Mouse (Mus musculus): ENCODE data around the gene Gps2.
A peak's percentile ranks its signal among the peaks of the same experiment; 100 is the strongest.

Gps2 gene

DNA sequence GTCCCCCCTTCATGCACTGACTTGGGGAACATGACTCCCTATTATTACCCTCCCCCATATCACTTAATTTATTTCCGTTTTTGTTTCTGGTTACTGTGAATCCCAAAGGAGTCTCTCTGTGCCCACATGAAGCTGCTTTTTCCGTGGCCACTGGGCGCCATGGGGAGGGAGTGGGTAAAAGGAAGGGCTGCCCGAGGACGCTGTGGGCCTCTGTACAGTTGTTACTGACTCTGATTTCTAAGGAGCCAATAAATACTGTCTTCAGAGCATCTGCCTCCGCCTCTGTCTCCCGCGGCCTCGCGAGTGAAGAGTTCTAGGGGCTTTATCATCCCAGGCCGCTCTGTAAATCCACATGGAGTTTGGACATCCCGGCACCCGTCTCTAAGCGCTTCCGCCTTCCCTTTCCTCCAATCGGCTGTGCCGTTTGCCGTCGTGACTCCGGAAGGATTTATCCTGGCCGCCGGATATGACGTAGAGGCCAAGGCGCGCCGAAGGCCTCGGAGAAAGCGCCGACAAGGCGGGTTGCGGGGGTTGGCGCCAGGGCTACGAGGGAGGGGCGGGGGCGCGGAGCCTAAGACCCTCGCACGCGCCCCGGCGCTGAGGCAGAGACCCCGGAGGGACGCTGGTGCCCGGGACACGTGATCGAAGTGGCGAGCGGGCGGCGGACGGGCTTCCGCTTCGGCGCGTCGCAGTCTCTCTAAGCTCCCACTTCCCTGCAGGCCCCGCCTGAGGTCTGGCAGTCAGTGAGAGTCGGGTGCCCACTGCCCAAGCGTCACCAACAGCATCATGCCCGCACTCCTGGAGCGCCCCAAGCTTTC lies at the start of gene Gps2:
Gps2 (plus strand) TSS at position 335 of the 818 bp plus-strand sequence.
- peak; percentile 94 for DNase-seq (ENCODE audit: low spot score)

DNA sequence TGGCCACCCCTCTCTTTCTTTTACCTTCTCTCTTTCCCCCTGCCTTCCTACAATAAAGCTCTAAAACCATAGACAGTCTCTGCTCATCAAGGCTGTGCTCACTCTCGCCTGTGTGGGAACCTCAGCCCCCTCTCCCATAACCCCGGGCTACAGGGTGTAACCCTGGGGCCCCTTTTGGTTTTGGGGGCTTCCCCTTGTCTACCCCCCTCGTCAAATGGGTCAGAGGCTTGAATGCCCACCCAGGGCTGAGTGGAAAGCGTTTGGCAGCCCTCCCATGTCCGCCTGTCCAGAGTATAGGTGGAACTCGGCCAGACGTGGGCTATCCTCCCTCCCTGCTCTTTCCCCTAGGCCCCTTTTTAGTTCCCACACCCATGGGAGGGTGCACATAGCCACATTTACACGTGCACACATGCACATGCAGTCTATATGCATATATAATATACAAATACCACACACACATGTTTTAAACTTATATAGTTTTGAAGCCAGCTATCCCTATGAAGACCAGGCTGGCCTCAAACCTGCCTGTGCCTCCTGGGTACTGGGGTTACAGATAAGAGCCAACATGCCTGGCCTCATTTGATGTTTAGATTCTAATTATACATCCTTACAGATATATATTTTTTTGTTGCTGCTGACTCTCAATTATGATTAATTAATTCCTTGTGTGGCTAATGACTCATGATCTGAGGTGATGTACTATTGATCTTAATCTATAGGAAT lies 49.4 kb upstream of the Gps2 start:
- DNase-seq (ENCODE audit: low spot score): no peak

DNA sequence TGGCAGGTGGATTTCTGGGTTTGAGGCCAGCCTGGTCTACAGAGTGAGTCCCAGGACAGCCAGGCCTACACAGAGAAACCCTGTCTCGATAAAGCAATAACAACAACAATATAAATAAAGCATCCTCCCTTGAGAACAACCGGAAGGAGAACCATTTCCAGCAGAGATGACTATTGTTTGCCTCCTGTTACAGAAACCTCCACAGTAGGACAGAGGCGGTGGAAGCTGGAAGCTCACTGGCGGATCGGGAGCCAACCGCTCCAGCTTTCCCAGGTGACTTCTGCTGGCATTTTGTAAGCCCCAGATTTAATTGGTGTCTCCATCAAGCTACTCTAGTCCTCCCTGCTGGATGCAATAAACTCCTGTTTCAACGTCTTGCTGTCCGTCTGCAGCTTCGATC lies 48.1 kb upstream of the Gps2 start:
- DNase-seq (ENCODE audit: low spot score): no peak

DNA sequence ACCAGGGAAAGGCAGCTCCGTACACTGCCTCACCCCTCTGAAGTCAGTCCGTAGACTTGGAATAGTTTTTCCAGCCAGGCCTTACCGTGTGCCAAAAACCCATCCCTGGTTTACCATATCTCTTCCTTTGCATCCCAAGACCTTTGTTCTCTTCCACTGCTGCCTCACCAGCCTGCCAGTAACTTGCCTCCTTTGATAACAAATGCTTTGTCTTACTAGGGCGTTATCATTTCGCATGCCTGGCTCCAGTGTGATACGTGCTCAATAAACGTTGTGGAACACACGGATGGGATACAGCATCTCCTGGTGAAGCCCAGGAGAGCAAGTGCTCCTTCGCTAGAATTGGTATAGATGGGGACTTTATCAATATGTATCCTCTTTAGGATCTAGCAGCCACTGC lies 46.4 kb upstream of the Gps2 start:
- DNase-seq (ENCODE audit: low spot score): no peak

DNA sequence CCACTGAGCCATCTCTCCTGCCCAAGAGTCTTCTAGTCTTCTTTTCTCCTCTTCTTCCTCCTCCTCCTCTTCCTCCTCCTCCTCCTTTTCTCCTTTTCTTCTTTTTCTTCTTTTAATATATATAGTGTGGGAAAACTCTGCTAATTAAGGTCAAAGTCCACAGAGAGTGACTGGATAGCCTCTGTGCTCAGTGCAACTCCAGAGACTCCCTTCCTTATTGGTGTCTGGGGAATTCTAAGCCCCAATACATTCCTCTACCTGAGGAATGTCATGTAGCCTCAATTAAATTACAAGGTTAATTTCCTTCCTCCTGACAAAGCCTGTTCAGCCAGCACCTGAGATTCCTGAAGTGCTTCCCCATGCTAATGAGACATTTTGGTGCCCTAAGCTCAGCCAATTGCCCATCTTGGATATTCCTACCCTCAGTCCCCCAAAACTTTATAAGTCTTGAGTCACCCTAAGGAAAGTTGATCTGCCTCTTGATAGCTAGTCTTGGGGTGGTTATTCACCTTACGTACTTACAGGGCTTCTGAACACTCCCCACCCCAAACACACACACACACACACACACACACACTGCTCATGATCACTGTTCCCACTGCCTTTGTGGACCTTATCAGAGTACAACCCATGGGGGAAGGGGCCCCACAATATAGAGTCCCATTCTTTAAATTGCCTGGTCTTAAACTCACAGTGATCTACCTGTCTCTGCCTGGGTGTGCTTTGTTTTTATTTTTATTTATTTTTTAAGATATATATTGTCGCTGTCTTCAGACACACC lies 43.2 kb upstream of the Gps2 start:
- DNase-seq (ENCODE audit: low spot score): no peak

DNA sequence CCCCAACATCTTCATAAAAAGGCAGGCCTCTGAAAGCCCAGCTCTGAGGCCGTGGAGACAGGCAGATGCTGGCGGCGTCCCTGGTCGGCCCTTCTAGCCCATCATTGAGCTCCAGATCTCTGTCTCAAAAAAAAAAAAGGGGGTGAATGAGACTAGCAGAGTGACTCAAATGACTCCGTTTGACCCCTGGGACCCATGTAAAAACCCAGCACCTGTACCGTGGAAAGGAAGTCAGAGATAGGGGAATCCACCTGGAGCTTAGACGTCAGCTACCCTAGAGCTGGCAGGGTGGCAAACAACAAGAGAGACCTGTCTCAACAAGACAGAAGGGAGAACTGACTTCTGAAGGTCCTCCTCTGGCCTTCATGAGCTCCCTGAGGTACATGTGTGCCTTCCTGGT lies 41.9 kb upstream of the Gps2 start:
- no peak for DNase-seq (ENCODE audit: low spot score)

DNA sequence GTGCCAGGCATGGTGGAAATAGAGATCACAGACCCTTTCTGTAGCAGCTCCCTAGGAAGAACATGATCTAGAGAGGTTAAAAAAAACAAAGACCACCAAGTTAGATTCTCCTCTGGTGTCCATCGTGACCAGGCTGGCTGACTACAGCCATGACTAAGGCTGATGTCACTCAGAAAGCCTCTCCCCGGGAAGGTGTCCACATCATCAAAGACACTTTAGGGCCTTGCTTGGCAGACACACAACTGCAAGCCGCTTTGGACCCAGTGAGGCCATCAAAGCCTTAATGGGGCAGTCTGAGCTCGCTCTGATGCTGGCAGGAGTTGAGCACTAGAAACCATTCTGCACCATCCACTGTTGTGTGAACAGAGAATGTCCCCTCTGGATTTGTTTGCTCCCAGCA lies 41.2 kb upstream of the Gps2 start:
- no peak for DNase-seq (ENCODE audit: low spot score)

DNA sequence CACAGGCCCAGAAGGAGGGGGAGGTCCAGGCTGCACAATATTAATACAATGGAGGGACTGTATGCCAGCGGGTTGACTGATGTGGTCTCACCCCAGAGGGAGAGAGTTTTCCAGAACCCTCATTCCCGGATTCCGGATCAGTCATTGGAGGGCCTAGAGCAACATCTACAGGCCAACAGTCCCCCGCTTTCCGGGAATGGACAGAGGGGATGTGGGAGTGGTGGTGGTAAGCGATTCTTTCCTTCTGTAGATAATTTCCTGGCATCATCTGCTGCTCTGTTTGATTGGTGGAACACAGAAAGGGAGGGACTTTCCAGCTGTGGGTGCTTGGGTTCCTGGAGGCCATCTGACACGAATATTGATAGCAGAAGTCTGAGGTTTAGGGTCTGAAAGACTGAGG lies 37.5 kb upstream of the Gps2 start:
- DNase-seq (ENCODE audit: low spot score): no peak

DNA sequence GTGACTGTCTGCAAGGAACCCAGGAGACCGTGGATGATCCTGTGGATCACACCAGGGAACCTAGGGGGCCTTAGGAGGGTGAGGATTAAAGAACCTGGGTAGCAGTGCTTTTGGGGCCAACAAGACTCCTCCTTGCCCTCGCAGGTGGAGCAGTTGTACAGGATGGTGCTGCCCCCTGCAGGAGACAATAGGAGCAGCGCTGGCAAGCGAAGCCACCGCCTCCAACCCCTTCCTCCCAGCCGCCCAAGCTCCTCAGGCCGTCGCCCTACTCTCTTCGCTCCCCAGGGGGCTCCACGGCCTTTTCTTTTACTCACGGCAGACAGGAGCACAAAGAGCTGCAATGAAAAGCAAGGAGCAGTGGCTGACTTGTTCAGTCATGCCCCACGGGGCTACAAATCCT lies 36.8 kb upstream of the Gps2 start:
- peak; percentile 87 for DNase-seq (ENCODE audit: low spot score)

DNA sequence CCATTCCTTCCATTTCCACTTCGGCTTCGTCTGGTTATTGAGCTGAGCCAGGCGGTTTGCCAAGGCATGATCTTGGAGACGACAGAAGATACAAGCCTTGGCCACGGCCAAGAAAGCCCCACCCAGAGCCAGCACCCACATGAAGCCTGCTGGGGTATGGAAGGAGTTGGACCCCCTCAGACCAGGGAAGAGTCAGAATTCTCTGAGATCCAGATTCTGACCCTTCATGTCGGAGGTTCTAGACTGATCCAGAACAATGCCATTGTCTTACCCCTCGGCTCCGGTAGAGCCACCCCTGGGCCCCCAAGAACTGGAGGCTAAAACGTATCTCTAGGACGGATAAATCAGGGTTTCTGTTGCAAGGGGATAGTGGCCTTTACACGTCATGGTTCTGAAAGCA lies 35.8 kb upstream of the Gps2 start, which contains the start of gene Tmem95:
Tmem95 (minus strand) TSS at position 141 of the 400 bp plus-strand sequence.
- no peak for DNase-seq (ENCODE audit: low spot score)

DNA sequence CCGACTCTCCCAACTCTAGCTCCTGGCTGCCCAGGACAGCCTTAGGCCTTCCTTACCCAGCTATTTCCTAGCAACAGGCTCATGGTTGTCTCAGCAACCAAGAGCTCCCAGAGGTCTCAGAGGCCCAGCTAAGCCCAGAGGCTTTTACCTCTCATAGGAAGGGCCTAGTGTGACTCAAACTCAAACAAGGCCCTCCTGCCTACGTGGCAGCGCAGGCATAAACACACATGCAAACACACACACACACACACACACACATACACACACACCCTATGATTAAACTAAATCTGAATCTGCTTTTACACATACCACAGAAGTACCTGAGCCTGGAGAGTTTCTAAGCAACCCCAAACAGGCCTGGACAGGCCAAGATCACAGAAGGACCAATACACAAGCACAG lies 35.3 kb upstream of the Gps2 start:
- no peak for DNase-seq (ENCODE audit: low spot score)

DNA sequence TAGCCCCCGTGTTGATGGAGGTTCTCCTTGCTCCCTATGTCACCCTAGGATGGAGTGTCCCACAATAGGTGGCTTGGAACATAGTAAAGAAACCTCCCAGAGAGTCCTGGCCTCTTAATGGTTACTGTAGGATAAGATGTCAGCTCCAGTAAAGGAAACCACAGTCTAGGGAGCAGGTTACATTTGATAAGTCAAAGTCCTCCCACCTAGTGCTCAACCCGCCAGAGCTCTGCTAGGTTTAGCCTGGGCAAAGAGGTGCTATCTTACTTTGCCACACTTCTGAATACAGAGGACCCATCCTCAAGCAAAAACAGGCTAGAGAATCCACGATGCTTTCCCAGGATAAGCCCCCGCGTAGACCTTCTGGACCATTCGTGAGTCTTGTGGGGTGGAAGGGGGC lies 34.7 kb upstream of the Gps2 start:
- no peak for DNase-seq (ENCODE audit: low spot score)

DNA sequence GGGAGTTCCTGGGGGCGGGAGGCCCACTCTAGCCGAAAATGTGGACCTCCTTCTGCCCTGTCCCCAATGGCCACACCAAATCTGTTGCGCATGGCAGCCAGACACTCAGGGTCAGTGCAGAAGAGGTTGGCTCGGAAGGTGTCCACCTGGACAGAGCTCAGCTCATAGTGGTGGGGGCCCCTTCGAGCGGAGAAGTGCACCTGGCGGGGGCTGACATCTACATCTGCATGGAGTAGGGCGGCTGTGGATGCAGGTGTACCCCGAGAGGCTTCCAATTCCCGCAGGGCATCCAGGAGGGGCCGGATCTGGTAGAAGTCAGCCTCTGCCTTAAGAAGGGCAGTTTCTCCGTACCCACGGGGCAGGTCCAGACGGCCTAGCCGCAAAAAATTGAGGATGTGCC lies 34.0 kb upstream of the Gps2 start:
- DNase-seq (ENCODE audit: low spot score): no peak

DNA sequence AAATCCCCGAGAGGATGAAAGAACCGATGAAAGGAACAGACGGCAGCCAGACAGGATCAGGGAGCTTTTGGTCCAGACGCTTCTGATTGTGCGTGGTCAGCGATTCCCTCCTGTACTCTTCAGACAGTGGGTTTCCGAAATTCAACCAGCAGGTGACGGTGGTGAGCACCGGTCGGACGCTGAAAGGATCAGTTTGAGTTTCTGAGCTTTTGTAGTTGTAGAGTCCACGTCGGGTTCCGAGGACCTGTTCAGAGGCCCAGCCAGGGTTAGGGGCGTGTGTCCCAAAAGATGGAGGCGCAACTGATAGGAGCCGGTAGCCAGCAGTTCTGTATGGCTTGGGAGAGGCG lies 33.2 kb upstream of the Gps2 start:
- no peak for DNase-seq (ENCODE audit: low spot score)

DNA sequence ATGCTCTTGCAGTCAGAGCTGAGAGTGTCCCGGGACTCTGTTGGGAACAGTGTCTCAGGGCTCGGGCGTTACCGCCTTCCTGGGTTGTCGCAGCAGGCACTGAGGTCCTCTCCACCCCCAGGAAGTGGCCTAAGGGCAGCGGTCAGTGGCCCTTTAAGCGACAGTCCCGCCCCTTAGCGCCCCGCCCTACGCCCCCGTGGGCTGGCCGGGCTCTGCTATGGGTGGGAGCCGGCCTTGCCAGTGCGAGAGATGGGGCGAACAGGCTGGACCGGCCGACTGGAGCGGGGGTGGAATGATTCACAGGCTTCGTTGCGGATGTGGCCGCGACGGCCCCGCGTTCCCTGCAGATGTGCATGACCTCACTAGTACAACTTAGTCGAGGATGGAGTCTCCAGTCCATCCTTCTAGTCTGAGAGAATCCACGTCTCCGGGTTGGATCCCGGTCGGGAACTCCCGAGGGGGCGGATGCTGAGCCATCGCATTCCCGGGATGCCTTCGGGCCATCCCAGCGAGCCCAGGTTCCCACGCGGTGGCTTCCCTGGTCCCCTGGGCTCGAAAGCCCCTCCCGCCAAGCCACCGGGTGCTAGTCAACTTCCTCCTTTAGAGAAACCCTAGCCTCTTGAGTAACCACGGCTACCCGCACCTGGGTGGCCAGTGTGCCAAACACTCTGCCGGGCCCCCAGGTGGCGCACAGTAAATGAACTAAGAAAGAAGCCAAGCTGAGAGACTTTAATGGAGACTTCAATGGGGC lies 32.7 kb upstream of the Gps2 start, which contains the start of gene Kctd11:
Kctd11 (minus strand) TSS at position 554 of the 751 bp plus-strand sequence.
- peak; percentile 82 for DNase-seq (ENCODE audit: low spot score)

DNA sequence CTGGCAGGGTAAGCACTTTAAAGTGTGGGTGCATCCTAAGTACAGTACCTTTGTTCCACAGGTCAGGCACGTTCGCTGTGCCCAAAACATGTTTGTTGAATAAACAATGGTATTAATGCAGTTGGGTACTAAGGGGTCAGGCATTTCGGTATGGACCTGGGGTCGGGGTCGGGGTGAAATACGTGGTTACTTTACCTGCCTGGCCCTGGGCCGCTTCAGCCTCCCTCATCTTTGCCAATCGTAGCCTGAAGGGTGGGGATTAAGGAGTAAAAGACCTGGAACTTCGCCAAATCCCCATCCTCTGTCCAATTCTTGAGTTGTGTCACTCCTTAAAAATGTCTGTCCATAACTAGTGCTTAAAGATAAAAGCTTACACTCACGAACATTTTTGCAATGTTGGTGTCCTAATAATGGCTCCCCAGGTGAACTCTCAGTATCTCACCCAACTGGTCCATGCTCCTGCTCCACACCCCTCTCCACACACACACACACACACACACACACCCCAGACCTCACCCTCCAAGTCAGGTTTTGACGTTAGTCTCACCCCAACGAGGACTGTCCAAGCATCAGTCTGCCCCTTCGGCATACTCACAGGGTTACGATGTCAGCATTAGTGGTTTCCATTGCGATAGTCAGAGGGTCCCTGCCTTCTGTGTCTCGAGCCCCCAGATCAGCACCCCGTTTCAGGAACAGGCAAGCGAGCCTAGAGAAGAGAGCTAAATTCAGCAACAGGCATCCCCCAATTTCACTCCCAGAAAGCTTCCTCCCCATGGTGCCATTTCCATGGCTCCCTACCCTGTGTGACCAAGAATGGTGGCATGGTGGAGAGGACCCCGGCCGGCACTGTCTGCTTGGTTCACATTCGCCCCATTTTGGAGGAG lies 31.7 kb upstream of the Gps2 start:
- no peak for DNase-seq (ENCODE audit: low spot score)

DNA sequence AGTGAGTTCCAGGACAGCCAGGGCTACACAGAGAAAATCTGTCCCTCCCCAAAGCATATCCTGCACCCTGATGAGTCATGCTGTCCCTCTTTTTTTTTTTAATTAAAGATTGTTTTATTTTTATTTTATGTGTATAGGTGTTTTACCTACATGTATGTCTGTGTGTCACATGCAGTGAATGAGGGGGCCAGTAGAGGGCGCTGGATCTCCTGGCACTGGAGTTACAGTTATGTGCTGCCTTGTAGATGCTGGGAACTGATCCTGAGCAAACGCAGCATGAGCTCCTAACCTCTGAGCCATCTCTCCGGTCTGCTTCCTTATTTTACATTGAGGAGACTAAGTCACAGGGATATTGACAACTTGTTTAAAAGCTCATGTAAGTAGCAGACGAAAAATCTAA lies 30.6 kb upstream of the Gps2 start:
- no peak for DNase-seq (ENCODE audit: low spot score)

DNA sequence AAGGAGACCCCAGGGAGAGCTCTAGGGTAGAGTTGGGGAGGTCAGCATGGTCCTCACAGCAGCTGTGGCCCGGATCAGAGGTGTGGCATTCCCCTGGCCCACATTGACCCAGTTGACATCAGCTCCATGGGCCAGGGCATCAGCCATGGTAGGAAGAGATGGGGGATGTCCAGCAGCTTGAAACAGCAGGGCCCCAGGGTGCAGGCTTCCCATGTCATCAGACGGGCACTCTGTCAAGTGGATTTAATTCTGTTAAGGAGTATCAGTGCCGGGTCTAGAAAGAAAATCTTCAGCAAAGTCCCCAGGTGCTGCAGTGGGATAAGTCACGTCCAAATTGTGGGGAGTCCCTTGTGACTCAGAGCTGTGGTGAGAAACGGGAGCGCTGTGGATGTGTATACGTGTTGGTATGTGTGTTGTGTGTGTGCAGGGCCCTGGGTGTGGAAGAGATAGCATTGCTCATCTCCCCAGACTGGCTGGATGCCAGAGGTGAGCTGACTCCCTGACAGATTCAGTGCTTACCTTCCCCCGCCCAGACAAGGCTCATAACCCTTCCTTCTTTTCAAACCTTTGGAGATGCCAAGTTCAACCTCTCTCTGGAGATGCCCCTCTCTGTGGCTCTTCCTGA lies 30.0 kb upstream of the Gps2 start:
- no peak for DNase-seq (ENCODE audit: low spot score)

DNA sequence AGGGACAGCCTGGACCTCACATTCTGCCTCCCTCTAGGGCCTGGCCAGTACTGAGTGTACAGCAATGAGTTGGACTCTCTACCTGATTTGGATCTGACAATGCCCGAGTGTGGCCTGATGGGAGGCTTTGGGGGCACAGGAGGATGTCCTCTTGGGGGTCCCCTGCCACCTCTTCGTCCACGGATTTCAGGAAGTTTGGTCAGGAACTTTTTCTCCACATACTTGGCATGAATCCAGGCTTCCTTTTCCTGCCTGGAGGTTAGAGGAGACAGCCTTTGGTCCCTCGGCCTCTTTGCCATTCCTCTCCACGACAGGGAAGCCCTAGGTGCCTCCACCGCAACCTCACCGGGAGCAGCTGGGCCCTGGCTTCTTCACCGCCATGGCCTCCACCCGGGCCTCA lies 29.4 kb upstream of the Gps2 start:
- no peak for DNase-seq (ENCODE audit: low spot score)

DNA sequence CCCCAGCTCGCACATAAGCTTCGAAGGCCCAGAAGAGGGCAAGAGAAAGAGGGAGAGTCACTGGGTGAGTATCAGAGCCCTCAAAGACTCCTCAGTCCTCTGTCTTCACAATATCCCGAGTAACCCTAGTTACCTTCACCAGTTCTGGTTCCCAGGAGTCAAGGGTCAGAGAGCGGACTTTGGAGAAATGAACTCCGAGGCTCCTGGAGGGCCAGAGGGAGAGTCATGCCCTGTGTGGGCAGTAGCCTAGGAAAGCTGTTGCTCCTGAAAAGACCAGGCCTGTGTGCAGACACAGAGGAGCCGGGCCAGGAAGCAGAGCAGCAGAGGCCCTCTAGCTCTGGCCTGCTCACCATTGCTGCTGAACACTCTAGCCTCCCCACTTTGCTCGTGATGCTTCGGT lies 29.0 kb upstream of the Gps2 start:
- DNase-seq (ENCODE audit: low spot score): no peak

Measured in testis, postnatal 14 days (tissue).